Mouse (Mus musculus) testis, adult 2 months (tissue): ENCODE measurements around the gene Cbx8.

Source experiments
- CTCF ChIP-seq: fragments of 200-500 bp; IDR thresholded peaks from 2 replicates; pipeline ENCODE4 v1.5.1; 2012; ENCODE audit warnings: low read depth, mild to moderate bottlenecking, inconsistent platforms, low read length, moderate library complexity; ENCODE audit not compliant: control insufficient read depth, insufficient read depth, insufficient replicate concordance
- POLR2A ChIP-seq: fragments of 200-500 bp; IDR thresholded peaks from 2 replicates; pipeline ENCODE4 v1.6.1; 2012; ENCODE audit warnings: low read depth, mild to moderate bottlenecking, inconsistent platforms, low read length, moderate library complexity; ENCODE audit not compliant: control insufficient read depth

DNA sequence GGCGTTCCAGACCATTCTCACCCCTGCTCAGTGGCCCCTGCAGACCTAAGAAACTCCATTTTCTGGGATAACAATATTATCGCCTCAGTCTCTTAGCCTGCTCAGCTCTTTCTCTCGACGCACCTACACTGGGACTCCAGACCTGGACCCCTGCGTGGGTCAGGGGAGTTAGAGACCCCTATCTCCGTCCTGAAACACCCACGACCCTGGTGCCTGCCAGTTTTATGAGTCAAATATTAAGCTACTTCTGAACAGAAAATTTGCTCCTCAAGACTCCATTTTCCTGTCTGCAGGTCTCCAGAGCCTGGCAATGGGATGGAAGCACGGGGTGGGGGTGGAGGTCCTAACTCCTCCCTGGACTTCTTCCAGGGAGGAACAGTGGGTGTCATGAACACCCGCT is 16.5 kb upstream of the Cbx8 start:
- no peak for TF ChIP-seq POLR2A
- TF ChIP-seq CTCF: no peak
